Mouse (Mus musculus): ENCODE results near the gene Cacna1i. TPM values are rescaled to one million over a fixed set of nuclear protein-coding genes. Genes with fewer than 3 reads are reported as not detected.

Cacna1i gene
- total RNA-seq, 2 experiments from 2014 or later: 0.18 TPM; not detected in 1

GRCm38 (mm10) chr15:80277107-80277506 lies 9.9 kb upstream of the Cacna1i start:
- no peak for DNase-seq

DNA sequence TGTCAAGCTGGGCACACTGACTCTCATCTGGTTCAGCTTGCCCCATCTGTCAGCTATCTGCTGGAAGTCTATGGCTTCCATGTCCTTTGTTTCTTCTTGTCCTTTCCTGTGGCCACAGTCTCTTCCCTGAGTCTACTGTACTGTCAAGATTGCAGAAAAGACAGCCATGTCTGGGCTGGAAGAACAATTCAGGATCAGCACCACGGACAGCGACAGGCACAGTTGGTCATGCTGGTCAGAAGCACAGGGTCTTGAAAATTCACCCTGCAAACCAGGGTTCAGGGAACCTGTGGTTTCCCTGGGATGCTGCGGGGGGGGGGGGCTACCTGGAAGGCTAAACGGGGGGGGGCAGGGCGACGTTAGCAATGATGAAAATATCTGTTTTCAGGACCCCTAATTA lies 9.4 kb upstream of the Cacna1i start:
- peak in 1 of 2 experiments; percentile 78 for DNase-seq

DNA sequence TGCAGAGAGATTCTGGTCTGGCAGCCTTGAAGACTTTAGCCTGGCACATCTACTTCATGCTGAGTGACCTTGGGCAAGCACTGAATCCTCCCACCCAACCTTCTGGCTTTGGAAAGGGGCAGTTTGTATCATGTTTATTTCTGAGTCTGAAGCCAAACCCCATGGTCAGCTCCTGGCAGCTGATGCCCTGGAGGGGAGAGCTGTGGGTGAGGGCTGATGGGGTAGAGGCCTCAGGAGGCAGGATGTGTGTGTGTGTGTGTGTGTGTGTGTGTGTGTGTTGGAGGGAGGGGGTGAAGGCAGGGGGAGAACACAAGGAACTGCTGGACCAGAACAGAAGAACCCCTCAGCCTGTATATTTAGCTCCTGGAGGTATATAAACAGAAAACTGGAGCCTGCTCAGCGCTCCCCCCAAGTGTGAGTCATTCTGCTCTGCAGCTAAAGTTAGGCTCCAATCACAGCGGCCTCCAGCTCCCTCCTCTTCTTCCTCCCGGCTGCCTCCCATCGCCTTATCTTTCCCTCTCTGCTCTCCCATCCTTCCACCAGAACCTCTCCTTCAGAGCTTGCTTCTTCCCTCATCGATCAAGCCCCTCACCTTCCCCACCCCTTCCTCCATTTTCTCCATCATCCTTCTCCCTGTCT lies 8.8 kb upstream of the Cacna1i start:
- DNase-seq: no peak

GRCm38 (mm10) chr15:80279053-80279452 lies 8.0 kb upstream of the Cacna1i start:
- no peak for DNase-seq

GRCm38 (mm10) chr15:80280646-80281045 lies 6.4 kb upstream of the Cacna1i start:
- DNase-seq: no peak

DNA sequence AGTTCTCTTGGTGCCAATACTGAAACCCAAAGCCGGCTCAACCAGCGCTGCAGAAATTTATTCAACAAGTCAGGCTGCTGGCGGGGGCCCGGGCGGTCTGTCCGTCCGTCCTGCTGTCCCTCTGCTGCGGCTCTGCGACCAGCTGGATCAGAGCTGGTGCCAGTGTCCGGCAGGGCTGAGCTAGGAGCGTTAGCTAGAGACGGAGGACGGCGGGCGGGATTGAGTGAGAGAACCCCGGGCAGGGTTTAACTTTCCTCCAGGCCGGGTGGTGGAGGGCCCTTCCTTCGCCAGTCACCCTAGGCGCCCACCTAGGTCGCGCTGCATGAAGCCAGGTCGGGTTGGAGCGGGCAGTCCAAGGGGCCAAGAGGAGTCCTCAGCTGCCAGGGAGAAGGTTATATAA lies 998 bp downstream of the Cacna1i start:
- DNase-seq: no peak

GRCm38 (mm10) chr15:80289436-80289835 lies 2.4 kb downstream of the Cacna1i start:
- peak; percentile 45 to 66 for DNase-seq

DNA sequence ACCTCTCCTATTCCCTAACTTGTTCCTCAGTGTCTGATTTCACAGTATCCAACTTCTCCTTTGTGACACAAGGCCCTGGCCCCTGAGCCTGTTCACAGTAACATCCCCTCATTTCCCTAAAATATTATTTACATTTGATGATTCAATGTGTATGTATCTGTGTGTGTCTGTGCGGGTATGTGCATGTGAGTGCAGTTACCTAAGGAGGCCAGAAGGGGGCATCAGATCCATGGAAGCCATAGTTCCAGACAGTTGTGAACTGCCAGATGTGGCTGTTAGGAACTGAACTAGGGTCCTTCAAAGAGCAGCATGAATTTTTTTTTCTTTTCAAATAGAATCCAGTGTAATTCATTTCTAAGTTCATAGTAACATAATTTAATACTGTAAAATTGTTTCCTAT lies 10.1 kb downstream of the Cacna1i start:
- no peak for DNase-seq

- DNase-seq: no peak
Observed at GRCm38 (mm10) chr15:80303779-80304178, 16.7 kb downstream of the Cacna1i start.

GRCm38 (mm10) chr15:80304188-80304587 lies 17.1 kb downstream of the Cacna1i start:
- DNase-seq: no peak

- DNase-seq: no peak
Observed at GRCm38 (mm10) chr15:80306146-80306545, 19.1 kb downstream of the Cacna1i start.

GRCm38 (mm10) chr15:80314731-80315130 lies 27.7 kb downstream of the Cacna1i start:
- no peak for DNase-seq

GRCm38 (mm10) chr15:80316966-80317634 lies 30.1 kb downstream of the Cacna1i start:
- peak; percentile 32 to 51 for DNase-seq

DNA sequence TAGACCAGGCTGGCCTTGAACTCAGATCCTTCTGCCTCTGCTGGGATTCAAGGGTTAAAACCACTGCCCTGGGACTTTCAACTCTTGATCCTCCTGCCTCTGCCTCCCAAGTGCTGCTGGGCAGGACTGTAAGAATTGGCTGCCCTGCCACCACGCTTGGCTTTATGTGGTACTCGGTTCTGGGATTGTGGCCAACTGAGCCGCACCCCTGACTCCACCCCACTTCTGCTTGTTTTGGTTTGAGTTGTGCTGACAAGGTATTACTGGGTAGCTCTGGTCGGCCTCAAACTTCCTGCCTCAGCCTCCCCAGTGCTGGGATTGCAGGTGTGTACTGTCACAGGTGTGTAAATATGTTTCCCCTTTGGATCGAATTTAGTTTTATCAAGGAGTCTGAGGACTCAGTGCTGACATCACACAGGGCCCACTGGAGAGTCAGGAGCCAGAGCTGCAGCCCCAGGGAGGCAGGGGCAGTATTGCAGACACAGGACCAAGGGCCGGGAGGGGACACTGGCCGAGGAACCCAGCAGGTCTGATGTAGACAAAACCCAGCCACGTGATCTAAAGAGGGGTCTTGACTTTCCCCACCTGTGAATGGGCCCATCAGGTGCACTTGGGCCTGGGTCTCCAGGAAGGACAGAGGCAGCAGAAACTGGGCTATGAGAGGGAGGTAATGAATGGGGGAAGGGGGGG lies 30.9 kb downstream of the Cacna1i start:
- DNase-seq: peak; percentile 8 to 22

GRCm38 (mm10) chr15:80318543-80319255 lies 31.7 kb downstream of the Cacna1i start:
- no peak for DNase-seq

- DNase-seq: no peak
Observed at GRCm38 (mm10) chr15:80319315-80319714, 32.3 kb downstream of the Cacna1i start.

DNA sequence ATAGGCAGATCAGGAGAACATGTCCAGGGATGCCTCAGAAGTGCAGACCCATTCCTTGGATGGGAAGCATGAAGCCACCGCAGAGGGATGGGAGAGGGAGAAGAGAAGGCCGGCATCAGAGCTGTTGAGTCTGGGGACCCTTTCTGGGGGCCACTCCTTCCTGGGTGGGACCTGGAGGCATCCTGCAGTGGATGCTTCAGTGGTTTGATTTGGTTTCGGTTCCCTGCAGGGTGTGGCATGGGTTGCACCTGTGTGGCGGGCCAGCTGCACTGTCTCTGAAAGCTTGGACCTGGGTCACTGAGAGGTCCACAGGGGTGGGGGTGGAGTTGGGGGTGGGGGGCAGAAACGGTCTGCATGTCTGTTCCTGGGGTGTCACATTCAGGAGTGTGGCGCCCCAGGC lies 32.9 kb downstream of the Cacna1i start:
- peak in 1 of 2 experiments; percentile 20 for DNase-seq

DNA sequence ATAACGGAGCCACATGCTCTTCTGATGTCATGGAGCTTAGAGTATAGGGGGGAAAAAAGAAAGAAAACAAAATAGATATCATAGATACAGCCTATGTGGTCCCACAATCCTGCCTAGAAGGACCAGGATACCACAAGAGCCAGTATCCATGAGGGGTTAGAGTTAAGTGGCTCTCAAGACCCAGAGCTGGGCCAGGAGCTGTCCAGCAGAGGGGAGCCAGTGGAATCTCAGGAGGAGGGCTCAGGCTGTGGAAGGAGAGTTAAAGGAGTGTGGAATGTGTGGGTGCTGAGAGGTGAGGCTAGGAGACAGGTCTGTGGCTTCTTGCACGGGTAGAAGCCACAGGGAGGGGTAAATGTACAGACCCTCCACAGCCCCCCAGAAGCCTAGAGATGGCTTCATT lies 38.2 kb downstream of the Cacna1i start:
- DNase-seq: no peak

GRCm38 (mm10) chr15:80325756-80326155 lies 38.7 kb downstream of the Cacna1i start:
- no peak for DNase-seq

DNA sequence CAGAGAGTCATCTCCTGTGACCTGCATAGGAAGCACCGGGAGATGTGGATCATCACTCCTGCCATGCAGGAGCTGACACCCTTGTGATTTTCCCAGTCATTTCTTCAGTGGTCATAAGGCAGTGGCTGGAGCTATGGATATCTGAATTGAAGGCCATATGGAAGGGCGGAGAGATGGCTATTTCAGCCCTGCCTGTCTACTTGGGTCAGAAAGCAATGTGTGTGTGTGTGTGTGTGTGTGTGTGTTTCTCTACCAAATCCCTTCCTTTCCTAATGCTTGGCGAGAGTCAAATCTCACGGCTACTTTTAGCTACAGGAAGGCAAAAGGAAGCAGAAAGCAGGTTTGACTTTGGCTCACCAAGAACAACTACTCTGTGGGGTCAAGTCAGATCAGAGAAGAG lies 39.9 kb downstream of the Cacna1i start:
- DNase-seq: no peak

DNA sequence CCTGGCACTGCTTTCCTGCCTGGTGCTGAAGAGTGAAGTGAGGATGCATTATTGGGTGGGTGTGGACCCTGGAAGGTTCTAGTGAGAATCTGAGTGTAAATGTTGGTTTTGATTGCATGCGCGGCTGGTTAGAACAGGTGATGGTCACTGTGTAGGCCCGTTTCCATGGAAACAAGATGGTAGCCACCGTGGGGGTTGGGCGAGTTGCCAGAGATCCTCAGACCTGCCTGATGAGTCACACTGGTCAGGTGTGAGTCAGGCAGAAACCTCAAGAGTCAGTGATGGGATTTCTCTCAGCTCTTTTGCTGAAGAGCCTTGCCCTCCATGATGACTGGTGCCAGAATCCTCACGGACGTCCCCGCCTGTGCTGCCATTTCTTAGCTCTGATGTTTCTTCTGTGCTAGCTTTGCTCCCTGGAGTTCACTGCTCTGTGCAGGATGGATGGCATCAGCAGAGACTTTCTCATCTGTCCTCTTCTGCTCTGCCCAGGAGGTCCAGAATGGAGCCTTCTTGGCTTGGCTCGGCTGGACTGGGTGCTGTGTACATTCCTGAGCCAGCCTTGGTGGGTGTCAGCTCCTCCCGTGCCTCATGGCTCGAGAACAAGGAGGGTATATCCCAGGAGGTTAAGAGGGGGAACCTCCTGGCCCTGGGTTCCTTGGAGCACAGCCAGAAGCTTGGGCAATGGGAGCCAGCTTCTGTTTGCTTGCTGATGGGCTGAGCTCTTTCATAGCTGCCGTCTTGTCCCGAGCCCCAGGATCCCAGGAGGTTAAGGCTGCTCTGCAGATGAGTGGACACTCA lies 40.9 kb downstream of the Cacna1i start:
- no peak for DNase-seq

- DNase-seq: no peak
Observed at GRCm38 (mm10) chr15:80330276-80330675, 43.2 kb downstream of the Cacna1i start.

Measured in heart, adult 18-20 months (tissue).